Mouse (Mus musculus) E14TG2a.4 (cell line): ENCODE results near the gene Pfkfb2.
"Not testable (repeated sequence)": the region's sequence is repeated elsewhere in the genome, so short reads cannot be mapped to it uniquely, and the experiment has no call there.

Experiments used
- H3K27me3 ChIP-seq: 2 replicates; pipeline ENCODE4 v1.6.1; 2014; ENCODE audit warnings: low read length, control low read depth; ENCODE audit not compliant: insufficient read depth
- H3K36me3 ChIP-seq: 2 replicates; pipeline ENCODE4 v1.6.1; 2014; ENCODE audit warnings: low read length, control low read depth; ENCODE audit not compliant: insufficient read depth
- H3K4me1 ChIP-seq: replicated peaks from 2 replicates; pipeline ENCODE4 v1.6.1; 2014; ENCODE audit warnings: low read depth, low read length, control low read depth
- H3K4me3 ChIP-seq: replicated peaks from 2 replicates; pipeline ENCODE4 v1.5.1; 2014; ENCODE audit warnings: mild to moderate bottlenecking, low read length
- H3K9me3 ChIP-seq: 2 replicates; pipeline ENCODE4 v1.6.1; 2014; ENCODE audit warnings: low read length, control low read depth
- CTCF ChIP-seq: conservative IDR thresholded peaks from 2 replicates; pipeline ENCODE4 v1.5.1; 2014; ENCODE audit warnings: low read length
- NANOG ChIP-seq: IDR thresholded peaks from 2 replicates; pipeline ENCODE4 v1.6.1; 2014; ENCODE audit warnings: borderline replicate concordance, low read length, mixed read lengths
- POU5F1 ChIP-seq: IDR thresholded peaks from 2 replicates; pipeline ENCODE4 v1.6.1; 2014; ENCODE audit warnings: low read length, borderline replicate concordance

The Pfkfb2 gene

GRCm38 (mm10) chr1:130699937-130700633 is 29.0 kb downstream of the Pfkfb2 start:
- Histone ChIP-seq H3K4me3 (no peak overlapping the region), H3K36me3 (peaks cover 57% of the 10 kb centered on the region), H3K27me3 (no peaks in the 10 kb centered on the region), H3K4me1 (0 out of 2 replicates have a peak, but pooled peaks cover 2% of the 10 kb centered on the region), H3K9me3 (0 out of 2 replicates have a peak, but pooled peaks cover 4% of the 10 kb centered on the region)
- TF ChIP-seq CTCF: no peak
- no peak for TF ChIP-seq POU5F1
- no peak for TF ChIP-seq NANOG

GRCm38 (mm10) chr1:130698601-130699000 is 30.5 kb downstream of the Pfkfb2 start:
- 0 out of 2 replicates have a peak, but pooled peaks cover 2% of the 10 kb centered on the region for H3K4me1 ChIP-seq
- H3K9me3 ChIP-seq: 0 out of 2 replicates have a peak, but pooled peaks cover 4% of the 10 kb centered on the region
- H3K27me3 ChIP-seq: no peaks in the 10 kb centered on the region
- peaks cover 51% of the 10 kb centered on the region for H3K36me3 ChIP-seq
- TF ChIP-seq NANOG: no peak
- TF ChIP-seq POU5F1: no peak
- TF ChIP-seq CTCF: no peak
- H3K4me3 ChIP-seq: no peak overlapping the region

- H3K4me3 ChIP-seq: no peak overlapping the region
- peaks cover 24% of the 10 kb centered on the region for H3K9me3 ChIP-seq
- H3K4me1 ChIP-seq: no peaks in the 10 kb centered on the region
- TF ChIP-seq CTCF: no peak
- no peak for TF ChIP-seq NANOG
- no peak for TF ChIP-seq POU5F1
- no peaks in the 10 kb centered on the region for H3K27me3 ChIP-seq
- H3K36me3 ChIP-seq: no peaks in the 10 kb centered on the region
These were observed 45.1 kb downstream of the Pfkfb2 start for GRCm38 (mm10) chr1:130683905-130684304.

- H3K4me1 ChIP-seq: no peaks in the 10 kb centered on the region
- H3K4me3 ChIP-seq: no peak overlapping the region
- no peak for TF ChIP-seq POU5F1
- TF ChIP-seq NANOG: no peak
- TF ChIP-seq CTCF: no peak
- peaks cover 17% of the 10 kb centered on the region; the same call in 1 of the 2 replicates for H3K9me3 ChIP-seq
- H3K27me3 ChIP-seq: no peaks in the 10 kb centered on the region
- H3K36me3 ChIP-seq: no peaks in the 10 kb centered on the region
These were observed 47.2 kb downstream of the Pfkfb2 start for GRCm38 (mm10) chr1:130681656-130682413.

GRCm38 (mm10) chr1:130681075-130681474 is 48.0 kb downstream of the Pfkfb2 start:
- TF ChIP-seq NANOG (no peak), CTCF (no peak), POU5F1 (no peak)
- Histone ChIP-seq H3K27me3 (no peaks in the 10 kb centered on the region), H3K9me3 (peaks cover 11% of the 10 kb centered on the region; the same call in 1 of the 2 replicates), H3K4me3 (no peak overlapping the region), H3K4me1 (no peaks in the 10 kb centered on the region), H3K36me3 (no peaks in the 10 kb centered on the region)

- Histone ChIP-seq H3K4me3 (no peak overlapping the region), H3K9me3 (peaks cover 4% of the 10 kb centered on the region), H3K4me1 (no peaks in the 10 kb centered on the region), H3K36me3 (no peaks in the 10 kb centered on the region), H3K27me3 (no peaks in the 10 kb centered on the region)
- TF ChIP-seq POU5F1 (no peak), NANOG (no peak), CTCF (no peak)
These were observed 50.5 kb downstream of the Pfkfb2 start for GRCm38 (mm10) chr1:130678551-130678950.

GRCm38 (mm10) chr1:130663576-130663975 is 65.5 kb downstream of the Pfkfb2 start:
- H3K27me3 ChIP-seq, H3K9me3 ChIP-seq, H3K4me3 ChIP-seq, H3K4me1 ChIP-seq, H3K36me3 ChIP-seq: not testable (repeated sequence)

GRCm38 (mm10) chr1:130661454-130661853 is 67.6 kb downstream of the Pfkfb2 start, which contains the start of gene C4bp:
Gene C4bp, minus strand, starts transcription at chr1:130661632.
- TF ChIP-seq CTCF (no peak), NANOG (no peak), POU5F1 (no peak)
- no peak within 1 kb of the TSS for H3K4me3 ChIP-seq

GRCm38 (mm10) chr1:130659641-130660040 is 69.4 kb downstream of the Pfkfb2 start:
- not testable (repeated sequence) for H3K36me3 ChIP-seq, H3K4me1 ChIP-seq, H3K4me3 ChIP-seq, H3K27me3 ChIP-seq, H3K9me3 ChIP-seq

More at GRCm38 (mm10) chr1:130661454-130661853, 67.6 kb downstream of the Pfkfb2 start, which contains the start of gene C4bp:
- Histone ChIP-seq H3K9me3 (no peaks in the 10 kb centered on the region), H3K4me1 (no peaks in the 10 kb centered on the region), H3K36me3 (no peaks in the 10 kb centered on the region), H3K27me3 (no peaks in the 10 kb centered on the region)
